Mouse (Mus musculus) midbrain, postnatal 0 days (tissue): ENCODE data around the gene Slc35f2. TPM values are rescaled to one million over a fixed set of nuclear protein-coding genes. Genes with fewer than 3 reads are reported as not detected.

ENCODE experiments used
- ATAC-seq: fragments of 200-750 bp; cut with Nextera tagmentation; 2 replicates; pipeline ENCODE4 v1.8.0; 2017; ENCODE audit warnings: moderate number of reproducible peaks, mild to moderate bottlenecking, moderate TSS enrichment, moderate library complexity; ENCODE audit not compliant: low FRiP score
- DNase-seq: peaks from one replicate; pipeline ENCODE4 v3.0.0-alpha.2; 2015; ENCODE audit warnings: low spot score
- H3K27ac ChIP-seq: fragments of 300-500 bp; sonication (generic); 2 replicates; pipeline ENCODE4 v1.5.1; 2014; ENCODE audit warnings: low read depth, mild to moderate bottlenecking, low read length, mixed read lengths
- H3K27me3 ChIP-seq: fragments of 300-500 bp; sonication (generic); 2 replicates; pipeline ENCODE4 v1.6.1; 2014; ENCODE audit warnings: low read length, control low read depth, mixed read lengths; ENCODE audit not compliant: insufficient read depth
- H3K36me3 ChIP-seq: fragments of 300-500 bp; sonication (generic); 2 replicates; pipeline ENCODE4 v1.6.1; 2014; ENCODE audit warnings: low read length, control low read depth, mixed read lengths; ENCODE audit not compliant: insufficient read depth
- H3K4me1 ChIP-seq: fragments of 300-500 bp; sonication (generic); 2 replicates; pipeline ENCODE4 v1.6.1; 2014; ENCODE audit warnings: mild to moderate bottlenecking, control low read depth, antibody characterized with exemption, low read length, mixed read lengths; ENCODE audit not compliant: insufficient read depth
- H3K4me2 ChIP-seq: fragments of 300-500 bp; sonication (generic); 2 replicates; pipeline ENCODE4 v1.6.1; 2014; ENCODE audit warnings: low read depth, mild to moderate bottlenecking, low read length, mixed read lengths; ENCODE audit not compliant: poor library complexity, severe bottlenecking
- H3K4me3 ChIP-seq: fragments of 300-500 bp; sonication (generic); 2 replicates; pipeline ENCODE4 v1.5.1; 2014; ENCODE audit warnings: low read depth, mild to moderate bottlenecking, low read length, moderate library complexity
- H3K9ac ChIP-seq: fragments of 300-500 bp; sonication (generic); replicated peaks from 2 replicates; pipeline ENCODE4 v1.6.1; 2014; ENCODE audit warnings: mild to moderate bottlenecking, low read length, moderate library complexity, mixed read lengths; ENCODE audit not compliant: poor library complexity, severe bottlenecking
- H3K9me3 ChIP-seq: fragments of 300-500 bp; sonication (generic); 2 replicates; pipeline ENCODE4 v1.6.1; 2016; ENCODE audit warnings: low read length, control low read depth
- CTCF ChIP-seq: IDR thresholded peaks from 2 replicates; pipeline ENCODE4 v1.5.1; 2016; ENCODE audit warnings: antibody characterized with exemption, mild to moderate bottlenecking
- WGBS: fragments of 180-500 bp; shearing (Covaris S2); extraction: QIAGEN DNeasy Blood & Tissue Kit; methylation state at CpG from one replicate; pipeline ENCODE4 v1.1.7; 2014; 5-methylcytosine and 5-hydroxymethylcytosine counted together
- polyA plus RNA-seq: library from polyadenylated mRNA; unstranded; fragments of >200 nt; fragmentation: Nextera tagmentation; extraction: Ambion mirVana; gene quantifications from 2 replicates; pipeline ENCODE4 v1.2.1, GENCODE M21; 2015
- total RNA-seq: library from RNA; depleted of rRNA; stranded (reverse); fragments of >200 nt; gene quantifications from 2 replicates; pipeline ENCODE4 v1.2.3, GENCODE M21; 2014

The Slc35f2 gene
- total and polyA plus RNA-seq, 2 experiments from 2014 or later: 14.8 to 15.3 TPM

DNA sequence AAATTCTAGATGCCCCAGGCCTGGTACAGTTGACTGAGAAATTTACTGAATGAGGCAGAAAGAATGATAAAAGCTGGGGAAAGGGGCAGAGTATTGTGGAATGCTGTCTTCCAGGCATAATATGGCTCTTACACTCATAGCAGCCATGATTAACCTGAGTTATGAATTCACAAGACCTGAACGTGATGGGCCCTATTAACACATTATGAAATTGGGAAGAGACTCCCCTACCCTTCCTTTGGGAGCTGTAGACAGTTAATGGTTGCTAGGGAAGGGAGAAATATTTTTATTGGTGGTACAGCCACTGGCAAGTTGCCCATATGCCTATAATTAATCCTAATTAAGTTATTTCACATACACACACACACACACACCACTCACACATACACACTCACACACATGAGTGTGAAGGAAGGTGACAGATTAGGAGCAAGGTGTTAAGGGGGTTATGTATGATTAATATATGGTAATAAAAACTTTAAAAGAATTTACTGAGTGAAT, 22.5 kb downstream of the Slc35f2 start:
- H3K27me3 ChIP-seq: no peaks in the 10 kb centered on the region
- ATAC-seq (no peak), DNase-seq (peak; percentile 8)
- H3K9me3 ChIP-seq: no peaks in the 10 kb centered on the region
- H3K4me3 ChIP-seq: no peak overlapping the region
- WGBS: 69% methylated on average over 1 of the region's 1 CpGs
- H3K4me1 ChIP-seq: no peaks in the 10 kb centered on the region
- H3K9ac ChIP-seq: no peak overlapping the region
- H3K4me2 ChIP-seq: no peak overlapping the region
- H3K36me3 ChIP-seq: no peaks in the 10 kb centered on the region
- no peak overlapping the region for H3K27ac ChIP-seq
- TF ChIP-seq CTCF: no peak

DNA sequence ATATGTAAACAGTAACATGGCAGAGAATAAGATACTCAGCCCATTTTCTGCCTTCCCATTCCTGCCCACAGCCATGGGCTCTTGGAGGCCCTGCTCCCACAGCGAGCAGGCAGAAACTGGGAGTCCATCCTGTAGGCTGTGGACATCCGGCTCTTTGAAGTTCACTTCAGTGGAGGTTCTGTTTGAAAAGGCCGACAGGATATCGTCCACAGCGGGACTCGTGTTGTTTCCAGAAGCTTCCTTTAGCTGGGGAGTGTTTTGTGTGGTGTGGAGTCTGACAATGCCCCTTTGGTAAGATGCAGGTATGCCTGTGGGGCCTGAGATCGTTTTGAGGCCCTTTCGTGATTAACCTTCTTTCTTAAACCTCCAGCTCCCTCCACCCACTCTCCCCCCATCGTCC, 23.2 kb downstream of the Slc35f2 start:
- Histone ChIP-seq H3K36me3 (no peaks in the 10 kb centered on the region), H3K9me3 (no peaks in the 10 kb centered on the region), H3K4me1 (no peaks in the 10 kb centered on the region), H3K27me3 (no peaks in the 10 kb centered on the region), H3K4me2 (no peak overlapping the region), H3K4me3 (no peak overlapping the region), H3K9ac (0 out of 2 replicates have a peak overlapping the region, but pooled peaks have one; percentile 8), H3K27ac (no peak overlapping the region)
- no peak for TF ChIP-seq CTCF
- DNase-seq (peak; percentile 5), ATAC-seq (no peak)
- 63% methylated on average over 9 of the region's 9 CpGs for WGBS

DNA sequence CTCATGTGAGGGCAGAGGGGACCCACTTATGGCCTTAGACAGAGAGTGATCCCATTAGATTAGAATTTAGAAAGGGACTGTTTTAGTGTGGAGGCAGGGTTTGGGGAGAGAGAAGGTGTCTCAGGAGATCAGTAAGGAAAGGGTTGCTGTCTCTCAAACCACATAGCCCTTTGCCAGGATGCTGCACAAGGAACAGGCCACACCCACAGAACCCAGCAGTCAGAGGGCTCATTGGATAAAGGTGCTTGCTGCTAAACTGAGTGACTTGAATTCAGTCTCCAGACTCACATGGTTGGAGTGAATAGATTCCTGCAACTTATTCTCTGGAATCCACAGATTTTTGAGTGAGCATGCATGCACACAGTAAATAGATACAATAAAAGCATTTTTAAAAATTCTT, 24.0 kb downstream of the Slc35f2 start:
- Histone ChIP-seq H3K9me3 (no peaks in the 10 kb centered on the region), H3K27me3 (no peaks in the 10 kb centered on the region), H3K9ac (no peak overlapping the region), H3K4me3 (no peak overlapping the region), H3K4me2 (no peak overlapping the region), H3K27ac (peak overlapping the region; percentile 18; the same call in 1 of the 2 replicates), H3K36me3 (no peaks in the 10 kb centered on the region), H3K4me1 (no peaks in the 10 kb centered on the region)
- no peak for DNase-seq
- TF ChIP-seq CTCF: no peak
- ATAC-seq: no peak

DNA sequence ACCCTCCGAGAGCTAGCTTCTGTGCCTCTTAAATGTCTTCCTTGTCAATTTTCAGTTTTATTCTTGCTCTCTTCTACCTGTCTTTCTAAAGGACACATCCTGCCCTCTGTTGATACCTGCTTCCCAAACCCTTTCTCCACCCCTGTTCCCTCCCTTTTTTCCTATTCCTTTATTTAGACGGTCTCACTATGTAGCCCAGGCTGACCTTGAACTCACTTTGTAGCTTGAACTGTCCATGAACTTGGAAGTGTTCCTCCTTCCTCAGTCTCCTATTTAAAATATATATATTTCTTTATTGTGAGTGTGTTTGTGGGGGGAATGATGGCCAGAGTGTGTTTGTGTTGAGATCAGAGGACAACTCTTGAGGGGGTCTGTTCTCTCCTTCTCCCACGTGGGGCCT, 25.0 kb downstream of the Slc35f2 start:
- no peak for DNase-seq
- no peak overlapping the region for H3K4me3 ChIP-seq
- H3K27me3 ChIP-seq: no peaks in the 10 kb centered on the region
- 76% methylated on average over 3 of the region's 3 CpGs for WGBS
- no peak for TF ChIP-seq CTCF
- no peaks in the 10 kb centered on the region for H3K4me1 ChIP-seq
- ATAC-seq: no peak
- no peak overlapping the region for H3K4me2 ChIP-seq
- no peaks in the 10 kb centered on the region for H3K36me3 ChIP-seq
- no peak overlapping the region for H3K27ac ChIP-seq
- no peaks in the 10 kb centered on the region for H3K9me3 ChIP-seq
- no peak overlapping the region for H3K9ac ChIP-seq

DNA sequence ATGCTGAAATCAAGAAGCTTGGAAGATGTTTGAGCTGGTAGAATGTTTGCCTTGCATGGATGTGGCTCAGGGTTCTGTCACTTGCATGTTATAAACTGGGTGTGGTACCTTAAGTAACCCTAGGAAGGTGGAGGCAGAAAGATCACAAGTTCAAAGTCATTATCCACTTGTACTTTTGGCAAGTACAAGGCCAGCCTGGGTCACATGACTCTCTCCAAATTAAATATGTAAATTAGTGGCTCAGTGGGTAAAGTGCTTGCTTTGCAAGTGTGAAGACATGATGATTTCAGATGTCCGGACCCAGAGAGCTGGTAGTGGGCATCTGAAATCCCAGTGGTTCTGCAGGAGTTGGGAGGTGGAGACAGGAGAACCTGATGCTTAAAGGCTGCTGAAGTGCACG, 25.8 kb downstream of the Slc35f2 start:
- Histone ChIP-seq H3K27ac (no peak overlapping the region), H3K9me3 (no peaks in the 10 kb centered on the region), H3K4me3 (no peak overlapping the region), H3K9ac (no peak overlapping the region), H3K4me2 (no peak overlapping the region), H3K27me3 (no peaks in the 10 kb centered on the region), H3K36me3 (no peaks in the 10 kb centered on the region), H3K4me1 (no peaks in the 10 kb centered on the region)
- ATAC-seq (no peak), DNase-seq (no peak)
- 88% methylated on average over 2 of the region's 2 CpGs for WGBS
- TF ChIP-seq CTCF: no peak

DNA sequence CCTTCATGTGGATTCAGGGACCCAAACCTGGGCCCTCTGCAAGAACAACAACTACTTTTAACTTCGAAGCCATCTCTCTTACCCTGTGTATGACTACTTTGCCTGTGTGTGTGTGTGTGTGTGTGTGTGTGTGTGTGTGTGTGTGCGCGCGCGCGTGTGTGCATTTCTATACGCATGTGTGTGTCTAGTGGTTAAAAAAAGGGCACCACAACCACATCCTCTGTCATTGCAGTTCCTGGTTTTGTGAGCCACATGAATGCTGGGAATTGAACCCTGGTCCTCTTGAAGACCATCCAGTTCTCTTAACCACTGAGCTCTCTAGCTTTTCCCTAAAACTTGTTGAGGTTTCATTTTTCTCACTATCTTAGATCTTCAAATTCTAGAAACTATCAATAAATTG, 31.6 kb downstream of the Slc35f2 start:
- no peak for TF ChIP-seq CTCF
- no peaks in the 10 kb centered on the region for H3K27me3 ChIP-seq
- no peaks in the 10 kb centered on the region for H3K9me3 ChIP-seq
- no peak overlapping the region for H3K4me2 ChIP-seq
- no peaks in the 10 kb centered on the region for H3K4me1 ChIP-seq
- no peaks in the 10 kb centered on the region for H3K36me3 ChIP-seq
- DNase-seq (no peak), ATAC-seq (no peak)
- 93% methylated on average over 7 of the region's 7 CpGs for WGBS
- H3K9ac ChIP-seq: no peak overlapping the region
- H3K27ac ChIP-seq: no peak overlapping the region
- H3K4me3 ChIP-seq: no peak overlapping the region
